Mouse (Mus musculus) liver, embryonic 14.5 days (tissue): ENCODE measurements around the gene Tmem169. TPM values are rescaled to one million over a fixed set of nuclear protein-coding genes. Genes with fewer than 3 reads are reported as not detected.
A peak's percentile ranks its signal among the peaks of the same experiment; 100 is the strongest.
"Not testable (repeated sequence)": the region's sequence is repeated elsewhere in the genome, so short reads cannot be mapped to it uniquely, and the experiment has no call there.

Experiments used
- ATAC-seq: fragments of 200-750 bp; cut with Nextera tagmentation; 2 replicates; pipeline ENCODE4 v1.8.0; 2017; ENCODE audit warnings: moderate number of reproducible peaks, mild to moderate bottlenecking, moderate library complexity; ENCODE audit not compliant: insufficient read depth
- DNase-seq, 3 experiments: peaks; one replicate each; pipeline ENCODE4 v3.0.0-alpha.2; 2012 to 2013; ENCODE audit warnings: low read depth in 3 of 3, low spot score in 3 of 3
- H3K27ac ChIP-seq: fragments of 300-500 bp; sonication (generic); 2 replicates; pipeline ENCODE4 v1.5.1; 2014; ENCODE audit warnings: moderate library complexity, mild to moderate bottlenecking, control low read depth, inconsistent platforms
- H3K27me3 ChIP-seq: fragments of 300-500 bp; sonication (generic); 2 replicates; pipeline ENCODE4 v1.6.1; 2014; ENCODE audit warnings: mild to moderate bottlenecking, low read length, moderate library complexity; ENCODE audit not compliant: control insufficient read depth, insufficient read depth
- H3K36me3 ChIP-seq: fragments of 300-500 bp; sonication (generic); replicated peaks from 2 replicates; pipeline ENCODE4 v1.6.1; 2014; ENCODE audit warnings: low read depth; ENCODE audit not compliant: control insufficient read depth, insufficient read depth
- H3K4me1 ChIP-seq, 2 experiments: fragments of 200-500 bp in 1 of 2; fragments of 300-500 bp in 1 of 2; sonication (generic) in 1 of 2; replicated peaks; 2 replicates each; pipeline ENCODE4 v1.6.1; 2012 to 2014; ENCODE audit warnings: antibody characterized with exemption in 1 of 2, inconsistent platforms in 1 of 2, low read length in 1 of 2; ENCODE audit not compliant: control insufficient read depth in 2 of 2, insufficient read depth in 2 of 2
- H3K4me2 ChIP-seq: fragments of 300-500 bp; sonication (generic); 2 replicates; pipeline ENCODE4 v1.6.1; 2014; ENCODE audit warnings: low read depth, mild to moderate bottlenecking, control low read depth, moderate library complexity
- H3K4me3 ChIP-seq, 2 experiments: fragments of 200-500 bp in 1 of 2; fragments of 300-500 bp in 1 of 2; sonication (generic) in 1 of 2; 2 replicates each; pipeline ENCODE4 v1.5.1; 2012 to 2014; ENCODE audit warnings: low read depth in 2 of 2, low read length in 2 of 2, mild to moderate bottlenecking in 2 of 2, control low read depth in 1 of 2, inconsistent platforms in 1 of 2, moderate library complexity in 1 of 2; ENCODE audit not compliant: insufficient read depth in 1 of 2
- H3K9ac ChIP-seq: fragments of 300-500 bp; sonication (generic); replicated peaks from 2 replicates; pipeline ENCODE4 v1.6.1; 2014; ENCODE audit warnings: mild to moderate bottlenecking, control low read depth, moderate library complexity
- H3K9me3 ChIP-seq: fragments of 300-500 bp; sonication (generic); 2 replicates; pipeline ENCODE4 v1.6.1; 2016; ENCODE audit warnings: low read length, mixed read lengths; ENCODE audit not compliant: control insufficient read depth
- CTCF ChIP-seq: IDR thresholded peaks from 2 replicates; pipeline ENCODE4 v1.5.1; 2016; ENCODE audit warnings: antibody characterized with exemption, low read depth, control low read depth
- EP300 ChIP-seq: IDR thresholded peaks from 2 replicates; pipeline ENCODE4 v1.6.1; 2016; ENCODE audit warnings: antibody characterized with exemption, low read depth
- WGBS: fragments of 180-500 bp; shearing (Covaris S2); extraction: QIAGEN DNeasy Blood & Tissue Kit; methylation state at CpG from one replicate; pipeline ENCODE4 v1.1.7; 2014; ENCODE audit not compliant: insufficient replicate concordance; 5-methylcytosine and 5-hydroxymethylcytosine counted together
- polyA plus RNA-seq, 2 experiments: library from polyadenylated mRNA; depleted of rRNA in 1 of 2; stranded (reverse) in 1 of 2; unstranded in 1 of 2; fragments of >200 nt; fragmentation: Nextera tagmentation in 1 of 2; extraction: Ambion mirVana in 1 of 2; gene quantifications; 2 replicates each; pipeline versions ENCODE4 v1.2.1 to v1.2.3; 2012 to 2014

Gene Tmem169
- polyA plus RNA-seq (2012; rRNA removed) (0.39 and 0.50 TPM in 2 replicates), polyA plus RNA-seq (2014; fragmentation: Nextera tagmentation; extraction: Ambion mirVana) (0.67 and 0.81 TPM in 2 replicates)

DNA sequence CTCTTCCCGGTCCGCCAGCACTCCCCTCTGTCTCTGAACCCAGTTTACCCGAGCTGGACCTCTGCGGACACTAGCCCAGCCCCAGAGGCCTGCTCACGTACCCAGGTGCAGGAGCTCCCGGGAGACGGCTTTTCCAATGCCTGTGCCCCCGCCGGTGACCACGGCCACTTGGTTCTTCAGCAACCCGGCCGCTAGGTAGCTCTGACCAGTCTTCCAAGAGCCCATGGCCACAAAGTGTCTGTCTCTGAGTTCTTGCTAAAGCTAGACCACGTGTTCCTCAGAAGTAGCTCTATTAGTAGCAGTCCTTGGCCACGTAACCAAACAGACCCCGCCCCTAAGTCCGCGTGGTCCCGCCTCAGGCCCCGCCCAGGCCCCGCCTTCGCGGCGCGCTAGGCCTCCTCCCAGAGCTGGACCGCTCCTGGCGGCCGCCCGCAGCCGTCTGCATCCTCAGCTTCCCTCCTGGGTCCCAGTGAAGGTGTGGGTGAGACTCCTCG is at the start of gene Tmem169, which contains the start of gene Pecr:
TSS of gene Tmem169 (plus strand) at position 378 of the 494 bp plus-strand sequence.
TSS of gene Pecr (minus strand) at position 323 of the 494 bp plus-strand sequence.
- peak; percentile 37 for TF ChIP-seq CTCF
- TF ChIP-seq EP300, result no peak
- no peaks in the 10 kb centered on the region for H3K36me3 ChIP-seq
- ATAC-seq, result peak; percentile 96
- H3K27ac ChIP-seq, result peak within 1 kb of the TSS; percentile 31; the same call in 1 of the 2 replicates
- under 1% methylated on average over 29 of the region's 30 CpGs for WGBS
- peak within 1 kb of the TSS; percentile 86 for H3K4me2 ChIP-seq
- peak within 1 kb of the TSS; percentile 70 for H3K9ac ChIP-seq
- H3K9me3 ChIP-seq, result no peaks in the 10 kb centered on the region
- peak within 1 kb of the TSS; percentile 65 to 69 for H3K4me3 ChIP-seq
- H3K27me3 ChIP-seq, result peaks cover 4% of the 10 kb centered on the region; the same call in 1 of the 2 replicates
- H3K4me1 ChIP-seq, result peaks cover 0 to 21% of the 10 kb centered on the region in 2 experiments; a peak in 3 of 4 replicates
- peak; percentile 75 to 76 (median 76) for DNase-seq

DNA sequence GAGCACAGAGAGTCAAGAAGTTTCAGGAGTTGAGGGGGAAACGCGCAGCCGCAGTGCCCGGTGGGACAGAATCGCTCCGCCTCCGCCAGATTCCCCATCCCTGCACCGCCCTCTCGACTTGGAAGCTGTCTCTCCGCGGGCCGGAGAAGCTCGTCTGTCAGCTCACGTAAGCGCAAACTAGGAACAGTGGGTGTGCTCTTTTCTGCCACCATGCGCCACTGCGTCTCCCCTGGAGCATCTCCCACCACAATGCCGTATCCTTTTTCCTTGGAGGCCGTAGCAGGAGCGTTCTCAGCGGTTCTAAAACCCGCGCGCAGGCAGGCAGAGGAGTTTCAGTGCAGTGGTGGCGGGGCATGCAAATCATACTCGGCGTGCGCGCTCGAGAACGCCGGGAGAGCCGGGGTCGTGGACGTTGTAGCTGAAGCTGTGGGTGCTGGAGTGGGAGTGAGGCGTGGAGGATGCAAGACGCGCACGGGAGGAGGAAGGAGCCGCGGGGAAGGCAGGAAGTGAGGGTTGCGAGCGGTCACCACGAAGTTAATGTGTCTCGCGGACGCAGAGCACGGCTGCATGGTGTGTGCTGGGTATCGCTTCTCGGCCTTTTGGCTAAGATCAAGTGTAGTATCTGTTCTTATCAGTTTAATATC is 47.7 kb upstream of the Tmem169 start:
- 0 out of 2 replicates have a peak overlapping the region, but pooled peaks have one; percentile 6 for H3K9ac ChIP-seq
- H3K9me3 ChIP-seq, H3K36me3 ChIP-seq, H3K4me1 ChIP-seq, H3K27ac ChIP-seq: not testable (repeated sequence)
- peak; percentile 82 for ATAC-seq
- H3K4me3 ChIP-seq, result peak overlapping the region; percentile 47 to 79
- peaks cover 19% of the 10 kb centered on the region for H3K27me3 ChIP-seq
- WGBS, result under 1% methylated on average over 35 of the region's 50 CpGs
- peak overlapping the region; percentile 60 for H3K4me2 ChIP-seq
- DNase-seq, result peak in 1 of 3 experiments; percentile 17

- H3K4me2 ChIP-seq, result no peak overlapping the region
- no peaks in the 10 kb centered on the region for H3K4me1 ChIP-seq
- WGBS, result 2% methylated on average over 11 of the region's 13 CpGs
- no peak overlapping the region for H3K27ac ChIP-seq
- H3K4me3 ChIP-seq, result no peak overlapping the region
- no peak overlapping the region for H3K9ac ChIP-seq
- H3K27me3 ChIP-seq, result peaks cover 19% of the 10 kb centered on the region
- H3K9me3 ChIP-seq, result no peaks in the 10 kb centered on the region
- DNase-seq (no peak), ATAC-seq (peak; percentile 76)
- H3K36me3 ChIP-seq, result no peaks in the 10 kb centered on the region
- TF ChIP-seq EP300, result no peak
- TF ChIP-seq CTCF, result no peak
Observed at GRCm38 (mm10) chr1:72237007-72237775, 47.0 kb upstream of the Tmem169 start.

DNA sequence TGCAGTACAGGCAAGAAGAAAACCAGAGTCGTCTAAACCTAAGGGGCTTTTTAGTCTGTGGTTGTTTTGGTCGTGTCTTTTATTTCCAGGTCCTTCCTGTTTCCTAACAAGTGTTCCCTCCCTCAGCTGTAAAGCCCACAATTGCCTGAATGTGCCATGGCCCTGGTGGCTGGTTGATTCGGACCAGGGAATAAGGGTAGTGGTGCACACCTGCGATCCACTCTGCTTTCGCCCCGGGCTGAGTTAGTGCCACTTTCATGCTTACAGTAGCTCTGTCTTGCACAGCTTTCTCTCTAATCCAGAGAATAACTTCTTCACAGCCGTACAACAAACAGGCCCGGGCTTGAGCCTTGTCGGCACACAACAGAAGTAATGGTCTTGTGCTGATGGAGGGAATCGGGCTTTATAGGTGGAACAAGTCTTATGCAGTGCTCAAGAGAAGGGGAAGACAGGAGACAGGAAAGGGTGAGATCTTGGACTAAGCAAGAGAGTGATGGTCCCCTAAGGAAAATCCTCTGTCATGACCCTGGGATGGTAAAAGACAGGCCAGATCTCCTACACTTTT is 46.1 kb upstream of the Tmem169 start:
- Histone ChIP-seq H3K36me3 (no peaks in the 10 kb centered on the region), H3K27ac (no peak overlapping the region), H3K4me1 (no peaks in the 10 kb centered on the region), H3K4me3 (no peak overlapping the region), H3K4me2 (no peak overlapping the region), H3K9ac (no peak overlapping the region), H3K27me3 (peaks cover 19% of the 10 kb centered on the region), H3K9me3 (no peaks in the 10 kb centered on the region)
- DNase-seq (no peak), ATAC-seq (no peak)
- TF ChIP-seq CTCF (no peak), EP300 (no peak)
- WGBS, result 46% methylated on average over 10 of the region's 10 CpGs

DNA sequence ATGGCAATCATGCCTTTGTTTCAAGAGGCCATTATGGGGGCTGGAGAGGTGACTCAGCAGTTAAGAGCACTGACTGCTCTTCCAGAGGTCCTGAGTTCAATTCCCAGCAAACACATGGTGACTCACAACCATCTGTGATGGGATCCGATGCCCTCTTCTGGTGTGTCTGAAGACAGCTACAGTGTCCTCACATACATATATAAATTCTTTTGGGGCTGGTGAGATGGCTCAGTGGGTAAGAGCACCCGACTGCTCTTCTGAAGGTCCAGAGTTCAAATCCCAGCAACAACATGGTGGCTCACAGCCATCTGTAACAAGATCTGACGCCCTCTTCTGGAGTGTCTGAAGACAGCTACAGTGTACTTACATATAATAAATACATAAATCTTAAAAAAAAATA is 45.1 kb upstream of the Tmem169 start:
- not testable (repeated sequence) for H3K36me3 ChIP-seq, H3K4me1 ChIP-seq, DNase-seq, H3K9me3 ChIP-seq, H3K4me2 ChIP-seq, ATAC-seq, H3K9ac ChIP-seq, H3K27ac ChIP-seq, H3K4me3 ChIP-seq
- WGBS, result 65% methylated on average over 3 of the region's 3 CpGs
- H3K27me3 ChIP-seq, result peaks cover 19% of the 10 kb centered on the region
